Mouse (Mus musculus) MEL (cell line): ENCODE measurements around the gene Krtap16-1. TPM values are rescaled to one million over a fixed set of nuclear protein-coding genes. Genes with fewer than 3 reads are reported as not detected.

Source experiments
- DNase-seq: peaks from one replicate; pipeline ENCODE4 v3.0.0; 2011; ENCODE audit warnings: low read depth, low spot score
- H3K27ac ChIP-seq: 2 replicates; pipeline ENCODE4 v1.5.1; 2012; ENCODE audit warnings: low read depth, mild to moderate bottlenecking, control low read depth, low read length, moderate library complexity; ENCODE audit not compliant: control insufficient read depth
- H3K27me3 ChIP-seq, 2 experiments: fragments of 150-350 bp in 1 of 2; sonication (generic) in 1 of 2; 2 replicates each; pipeline ENCODE4 v1.6.1; 2012; ENCODE audit warnings: low read length in 2 of 2, mild to moderate bottlenecking in 2 of 2, improper control_type of control experiment in 1 of 2, moderate library complexity in 1 of 2; ENCODE audit not compliant: insufficient read depth in 2 of 2, control insufficient read depth in 1 of 2
- H3K36me3 ChIP-seq, 2 experiments: 2 replicates each; pipeline ENCODE4 v1.6.1; 2012 to 2014; ENCODE audit warnings: low read length in 2 of 2, improper control_type of control experiment in 1 of 2, inconsistent platforms in 1 of 2, mild to moderate bottlenecking in 1 of 2; ENCODE audit not compliant: insufficient read depth in 2 of 2, control insufficient read depth in 1 of 2
- H3K4me1 ChIP-seq, 2 experiments: fragments of 150-350 bp in 1 of 2; sonication (generic) in 1 of 2; 2 replicates each; pipeline ENCODE4 v1.6.1; 2012; ENCODE audit warnings: low read length in 2 of 2, improper control_type of control experiment in 1 of 2, mild to moderate bottlenecking in 1 of 2; ENCODE audit not compliant: insufficient read depth in 2 of 2, control insufficient read depth in 1 of 2
- H3K4me3 ChIP-seq, 2 experiments: fragments of 150-350 bp in 1 of 2; sonication (generic) in 1 of 2; 2 replicates each; pipeline ENCODE4 v1.5.1; 2012; ENCODE audit warnings: low read depth in 2 of 2, low read length in 2 of 2, mild to moderate bottlenecking in 2 of 2, moderate library complexity in 2 of 2, control low read depth in 1 of 2, improper control_type of control experiment in 1 of 2; ENCODE audit not compliant: control insufficient read depth in 1 of 2, insufficient read depth in 1 of 2
- H3K79me2 ChIP-seq: 2 replicates; pipeline ENCODE4 v1.6.1; 2012; ENCODE audit warnings: mild to moderate bottlenecking, low read length, moderate library complexity; ENCODE audit not compliant: control insufficient read depth, poor library complexity, insufficient read depth
- H3K9ac ChIP-seq: 2 replicates; pipeline ENCODE4 v1.6.1; 2012; ENCODE audit warnings: low read depth, mild to moderate bottlenecking, control low read depth, low read length, moderate library complexity; ENCODE audit not compliant: control insufficient read depth, poor library complexity, severe bottlenecking
- H3K9me3 ChIP-seq: fragments of 150-350 bp; sonication (generic); replicated peaks from 2 replicates; pipeline ENCODE4 v1.6.1; 2012; ENCODE audit warnings: mild to moderate bottlenecking, low read length, improper control_type of control experiment, moderate library complexity; ENCODE audit not compliant: insufficient read depth
- BHLHE40 ChIP-seq: IDR thresholded peaks from 2 replicates; pipeline ENCODE4 v1.6.1; 2012; ENCODE audit warnings: low read depth, mild to moderate bottlenecking, inconsistent platforms, low read length, improper control_type of control experiment, borderline replicate concordance
- CHD1 ChIP-seq: IDR thresholded peaks from 2 replicates; pipeline ENCODE4 v1.6.1; 2012; ENCODE audit warnings: low read depth, mild to moderate bottlenecking, inconsistent platforms, low read length, improper control_type of control experiment
- CHD2 ChIP-seq: IDR thresholded peaks from 2 replicates; pipeline ENCODE4 v1.6.1; 2011; ENCODE audit warnings: low read length, improper control_type of control experiment
- CTCF ChIP-seq, 3 experiments: IDR thresholded peaks in 2 of 3; conservative IDR thresholded peaks in 1 of 3; 2 replicates each; pipeline ENCODE4 v1.5.1; 2011 to 2012; ENCODE audit warnings: low read length in 3 of 3, low read depth in 2 of 3, mild to moderate bottlenecking in 2 of 3, improper control_type of control experiment in 1 of 3, inconsistent platforms in 1 of 3, mixed read lengths in 1 of 3, moderate library complexity in 1 of 3; ENCODE audit not compliant: control insufficient read depth in 1 of 3, insufficient read depth in 1 of 3, poor library complexity in 1 of 3, severe bottlenecking in 1 of 3
- E2F4 ChIP-seq: IDR thresholded peaks from 2 replicates; pipeline ENCODE4 v1.6.1; 2011; ENCODE audit warnings: low read depth, low read length, improper control_type of control experiment, borderline replicate concordance
- GATA1 ChIP-seq: IDR thresholded peaks from 2 replicates; pipeline ENCODE4 v1.6.1; 2011; ENCODE audit warnings: low read depth, low read length, improper control_type of control experiment
- JUND ChIP-seq: IDR thresholded peaks from 2 replicates; pipeline ENCODE4 v1.6.1; 2011; ENCODE audit warnings: low read depth, mild to moderate bottlenecking, improper control_type of control experiment, low read length
- KAT2A ChIP-seq: conservative IDR thresholded peaks from 2 replicates; pipeline ENCODE4 v1.6.1; 2012; ENCODE audit warnings: low read depth, low read length, improper control_type of control experiment, inconsistent platforms
- MAFK ChIP-seq: IDR thresholded peaks from 2 replicates; pipeline ENCODE4 v1.6.1; 2011; ENCODE audit warnings: low read depth, mild to moderate bottlenecking, low read length, improper control_type of control experiment, borderline replicate concordance
- MAX ChIP-seq: IDR thresholded peaks from 2 replicates; pipeline ENCODE4 v1.6.1; 2011; ENCODE audit warnings: low read length, improper control_type of control experiment
- MAZ ChIP-seq: IDR thresholded peaks from 2 replicates; pipeline ENCODE4 v1.6.1; 2012; ENCODE audit warnings: low read depth, mild to moderate bottlenecking, inconsistent platforms, low read length, improper control_type of control experiment
- MEF2A ChIP-seq: IDR thresholded peaks from 2 replicates; pipeline ENCODE4 v1.6.1; 2014; ENCODE audit warnings: low read depth, mild to moderate bottlenecking, inconsistent platforms, low read length, improper control_type of control experiment; ENCODE audit not compliant: poor library complexity, insufficient replicate concordance, severe bottlenecking; ENCODE audit errors: extremely low read depth
- POLR2AphosphoS5 ChIP-seq: IDR thresholded peaks from 2 replicates; pipeline ENCODE4 v1.6.1; 2012; ENCODE audit warnings: low read depth, borderline replicate concordance, mild to moderate bottlenecking, inconsistent platforms, low read length, moderate library complexity, mixed read lengths
- RAD21 ChIP-seq: IDR thresholded peaks from 2 replicates; pipeline ENCODE4 v1.6.1; 2011; ENCODE audit warnings: mild to moderate bottlenecking, low read depth, low read length, improper control_type of control experiment
- SIN3A ChIP-seq: IDR thresholded peaks from 2 replicates; pipeline ENCODE4 v1.6.1; 2012; ENCODE audit warnings: low read length, improper control_type of control experiment, inconsistent platforms
- SMC3 ChIP-seq: IDR thresholded peaks from 2 replicates; pipeline ENCODE4 v1.6.1; 2011; ENCODE audit warnings: low read depth, low read length, improper control_type of control experiment
- TBP ChIP-seq: IDR thresholded peaks from 2 replicates; pipeline ENCODE4 v1.8.0; 2011; ENCODE audit warnings: low read depth, low read length, improper control_type of control experiment
- UBTF ChIP-seq: IDR thresholded peaks from 2 replicates; pipeline ENCODE4 v1.6.1; 2012; ENCODE audit warnings: low read depth, mild to moderate bottlenecking, inconsistent platforms, low read length, improper control_type of control experiment, moderate library complexity, borderline replicate concordance; ENCODE audit not compliant: insufficient read depth
- USF1 ChIP-seq: IDR thresholded peaks from 2 replicates; pipeline ENCODE4 v1.6.1; 2014; ENCODE audit warnings: low read depth, mild to moderate bottlenecking, inconsistent platforms, low read length, improper control_type of control experiment, moderate library complexity
- USF2 ChIP-seq, 2 experiments: IDR thresholded peaks; 2 replicates each; pipeline ENCODE4 v1.6.1; 2011 to 2012; ENCODE audit warnings: improper control_type of control experiment in 2 of 2, low read length in 2 of 2, borderline replicate concordance in 1 of 2, inconsistent platforms in 1 of 2, low read depth in 1 of 2, mild to moderate bottlenecking in 1 of 2; ENCODE audit not compliant: insufficient read depth in 1 of 2
- ZMIZ1 ChIP-seq: IDR thresholded peaks from 2 replicates; pipeline ENCODE4 v1.6.1; 2012; ENCODE audit warnings: low read depth, mild to moderate bottlenecking, inconsistent platforms, low read length, improper control_type of control experiment, moderate library complexity
- ZNF384 ChIP-seq: IDR thresholded peaks from 2 replicates; pipeline ENCODE4 v1.6.1; 2012; ENCODE audit warnings: low read depth, mild to moderate bottlenecking, inconsistent platforms, low read length, improper control_type of control experiment
- polyA plus RNA-seq, 2 experiments: library from polyadenylated mRNA; stranded (reverse) in 1 of 2; unstranded in 1 of 2; fragments of >175 nt in 1 of 2; fragments of >200 nt in 1 of 2; gene quantifications; 2 replicates each; pipeline versions ENCODE4 v1.2.1 to v1.2.4; 2012; ENCODE audit warnings: low replicate concordance in 2 of 2, low read depth in 1 of 2; ENCODE audit not compliant: insufficient read length in 2 of 2, insufficient read depth in 1 of 2, missing spikeins in 1 of 2
- total RNA-seq: library from RNA; depleted of rRNA; stranded (reverse); fragments of 300-350 nt; gene quantifications from 2 replicates; pipeline ENCODE4 v1.2.3, GENCODE M21; 2012

Gene Krtap16-1
- total and polyA plus RNA-seq, 3 experiments: 0.08 TPM; not detected in 2

GRCm38 (mm10) chr11:99988530-99988929 lies 2.1 kb upstream of the Krtap16-1 start:
- H3K27me3 ChIP-seq: no peaks in the 10 kb centered on the region
- H3K9me3 ChIP-seq: no peaks in the 10 kb centered on the region
- H3K36me3 ChIP-seq: no peaks in the 10 kb centered on the region
- TF ChIP-seq MAX (no peak), MEF2A (no peak), E2F4 (no peak), RAD21 (no peak), CHD2 (no peak), POLR2AphosphoS5 (no peak), ZNF384 (no peak), SMC3 (no peak), MAFK (no peak), MAZ (no peak), KAT2A (no peak), CHD1 (no peak), BHLHE40 (no peak), USF1 (no peak), SIN3A (no peak), CTCF (IDR thresholded peaks at IDR 0.05 in 2 of 3, conservative IDR thresholded peaks at IDR 0.05 in 1 of 3; ENCODE audit: control insufficient read depth in 1 of 3, insufficient read depth in 1 of 3, low read depth in 2 of 3, low read length in 3 of 3, poor library complexity in 1 of 3, severe bottlenecking in 1 of 3) (no peak), ZMIZ1 (no peak), USF2 (IDR thresholded peaks at IDR 0.05; ENCODE audit: borderline replicate concordance in 1 of 2, insufficient read depth in 1 of 2, low read depth in 1 of 2, low read length in 2 of 2) (no peak), GATA1 (no peak)
- TF ChIP-seq, all 39 proteins: peak for 0
- Histone ChIP-seq H3K27ac (no peak overlapping the region), H3K9ac (no peak overlapping the region), H3K4me3 (no peak overlapping the region), H3K4me1 (no peaks in the 10 kb centered on the region), H3K79me2 (no peaks in the 10 kb centered on the region)
- no peak for DNase-seq

- no peak for TF ChIP-seq CHD1
- no peak for TF ChIP-seq JUND
- TF ChIP-seq GATA1: no peak
- TF ChIP-seq POLR2AphosphoS5: no peak
- no peak for TF ChIP-seq TBP
- no peak for TF ChIP-seq UBTF
- no peak for DNase-seq
- no peak overlapping the region for H3K27ac ChIP-seq
- H3K4me1 ChIP-seq: no peaks in the 10 kb centered on the region
- no peaks in the 10 kb centered on the region for H3K79me2 ChIP-seq
- no peak overlapping the region for H3K4me3 ChIP-seq
- no peak overlapping the region for H3K9ac ChIP-seq
- H3K36me3 ChIP-seq: no peaks in the 10 kb centered on the region
- H3K27me3 ChIP-seq: no peaks in the 10 kb centered on the region
- H3K9me3 ChIP-seq: no peaks in the 10 kb centered on the region
These were observed 905 bp downstream of the Krtap16-1 start for GRCm38 (mm10) chr11:99985291-99986092.
